Mouse (Mus musculus): ENCODE measurements at regions not wholly inside any gene's neighbourhood (a gene's known extent, or its start where the extent isn't known, plus 50 kb on each side); places are given as distances from the start of the nearest gene placed in this dataset.

GRCm38 (mm10) chr16:79718230-79718629 lies 627.3 kb upstream of the Tmprss15 start:
- DNase-seq (ENCODE audit: extremely low spot score in 1 of 2, low spot score in 1 of 2), result peak; percentile 26 to 36

GRCm38 (mm10) chr16:79692444-79692843 lies 601.5 kb upstream of the Tmprss15 start:
- DNase-seq (ENCODE audit: extremely low spot score in 1 of 2, low spot score in 1 of 2), result no peak

GRCm38 (mm10) chr16:79651162-79651741 lies 560.4 kb upstream of the Tmprss15 start:
- no peak for DNase-seq (ENCODE audit: extremely low spot score in 1 of 2, low spot score in 1 of 2)

GRCm38 (mm10) chr16:79640898-79641297 lies 550.0 kb upstream of the Tmprss15 start:
- no peak for DNase-seq (ENCODE audit: extremely low spot score in 1 of 2, low spot score in 1 of 2)

- DNase-seq (ENCODE audit: extremely low spot score in 1 of 2, low spot score in 1 of 2), result no peak
Observed at GRCm38 (mm10) chr16:79627139-79627538, 536.2 kb upstream of the Tmprss15 start.

- DNase-seq (ENCODE audit: extremely low spot score in 1 of 2, low spot score in 1 of 2), result no peak
Observed at GRCm38 (mm10) chr16:79611002-79611401, 520.1 kb upstream of the Tmprss15 start.

GRCm38 (mm10) chr16:79590891-79591290 lies 500.0 kb upstream of the Tmprss15 start:
- DNase-seq (ENCODE audit: extremely low spot score in 1 of 2, low spot score in 1 of 2), result no peak

- DNase-seq (ENCODE audit: extremely low spot score in 1 of 2, low spot score in 1 of 2), result no peak
Observed at GRCm38 (mm10) chr16:79585745-79586144, 494.8 kb upstream of the Tmprss15 start.

GRCm38 (mm10) chr16:79570867-79571266 lies 480.0 kb upstream of the Tmprss15 start:
- no peak for DNase-seq (ENCODE audit: extremely low spot score in 1 of 2, low spot score in 1 of 2)

GRCm38 (mm10) chr16:79534370-79534769 lies 443.5 kb upstream of the Tmprss15 start:
- no peak for DNase-seq (ENCODE audit: extremely low spot score in 1 of 2, low spot score in 1 of 2)

GRCm38 (mm10) chr16:79492493-79492892 lies 401.6 kb upstream of the Tmprss15 start:
- no peak for DNase-seq (ENCODE audit: extremely low spot score in 1 of 2, low spot score in 1 of 2)

GRCm38 (mm10) chr16:79450871-79451270 lies 360.0 kb upstream of the Tmprss15 start:
- DNase-seq (ENCODE audit: extremely low spot score in 1 of 2, low spot score in 1 of 2), result no peak

- no peak for DNase-seq (ENCODE audit: extremely low spot score in 1 of 2, low spot score in 1 of 2)
Observed at GRCm38 (mm10) chr16:79449732-79450131, 358.8 kb upstream of the Tmprss15 start.

- no peak for DNase-seq (ENCODE audit: extremely low spot score in 1 of 2, low spot score in 1 of 2)
Observed at GRCm38 (mm10) chr16:79407385-79407784, 316.5 kb upstream of the Tmprss15 start.

GRCm38 (mm10) chr16:79406216-79406615 lies 315.3 kb upstream of the Tmprss15 start:
- DNase-seq (ENCODE audit: extremely low spot score in 1 of 2, low spot score in 1 of 2), result no peak

- no peak for DNase-seq (ENCODE audit: extremely low spot score in 1 of 2, low spot score in 1 of 2)
Observed at GRCm38 (mm10) chr16:79404064-79404463, 313.2 kb upstream of the Tmprss15 start.

GRCm38 (mm10) chr16:79400100-79400499 lies 309.2 kb upstream of the Tmprss15 start:
- no peak for DNase-seq (ENCODE audit: extremely low spot score in 1 of 2, low spot score in 1 of 2)

GRCm38 (mm10) chr16:79398476-79398875 lies 307.6 kb upstream of the Tmprss15 start:
- DNase-seq (ENCODE audit: extremely low spot score in 1 of 2, low spot score in 1 of 2), result no peak

GRCm38 (mm10) chr16:79394425-79394824 lies 303.5 kb upstream of the Tmprss15 start:
- no peak for DNase-seq (ENCODE audit: extremely low spot score in 1 of 2, low spot score in 1 of 2)

- DNase-seq (ENCODE audit: extremely low spot score in 1 of 2, low spot score in 1 of 2), result no peak
Observed at GRCm38 (mm10) chr16:79386421-79386820, 295.5 kb upstream of the Tmprss15 start.

- DNase-seq (ENCODE audit: extremely low spot score in 1 of 2, low spot score in 1 of 2), result no peak
Observed at GRCm38 (mm10) chr16:79350127-79350526, 259.2 kb upstream of the Tmprss15 start.

GRCm38 (mm10) chr16:79342453-79342852 lies 251.6 kb upstream of the Tmprss15 start:
- no peak for DNase-seq (ENCODE audit: extremely low spot score in 1 of 2, low spot score in 1 of 2)

- no peak for DNase-seq (ENCODE audit: extremely low spot score in 1 of 2, low spot score in 1 of 2)
Observed at GRCm38 (mm10) chr16:79336416-79336815, 245.5 kb upstream of the Tmprss15 start.
